Mouse (Mus musculus) lung, adult 2 months (tissue): Measurements from ENCODE around the gene Trim28.

Source experiments
- CTCF ChIP-seq: fragments of 200-500 bp; IDR thresholded peaks from 2 replicates; pipeline ENCODE4 v1.5.1; 2011; ENCODE audit warnings: mild to moderate bottlenecking, low read length, control low read depth; ENCODE audit not compliant: insufficient read depth
- POLR2A ChIP-seq: fragments of 200-500 bp; IDR thresholded peaks from 2 replicates; pipeline ENCODE4 v1.6.1; 2011; ENCODE audit warnings: low read depth, mild to moderate bottlenecking, control low read depth, low read length, borderline replicate concordance; ENCODE audit errors: extremely low read depth

- TF ChIP-seq CTCF = no peak
- TF ChIP-seq POLR2A = no peak
Observed at GRCm38 (mm10) chr7:13014275-13014839, 15.4 kb downstream of the Trim28 start.
